Mouse (Mus musculus) MEL (cell line): ENCODE data around the gene Spsb2. TPM values are rescaled to one million over a fixed set of nuclear protein-coding genes. Genes with fewer than 3 reads are reported as not detected.

ENCODE experiments used
- DNase-seq: peaks from one replicate; pipeline ENCODE4 v3.0.0; 2011; ENCODE audit warnings: low read depth, low spot score
- H3K27ac ChIP-seq: 2 replicates; pipeline ENCODE4 v1.5.1; 2012; ENCODE audit warnings: low read depth, mild to moderate bottlenecking, control low read depth, low read length, moderate library complexity; ENCODE audit not compliant: control insufficient read depth
- H3K27me3 ChIP-seq, 2 experiments: fragments of 150-350 bp in 1 of 2; sonication (generic) in 1 of 2; 2 replicates each; pipeline ENCODE4 v1.6.1; 2012; ENCODE audit warnings: low read length in 2 of 2, mild to moderate bottlenecking in 2 of 2, improper control_type of control experiment in 1 of 2, moderate library complexity in 1 of 2; ENCODE audit not compliant: insufficient read depth in 2 of 2, control insufficient read depth in 1 of 2
- H3K36me3 ChIP-seq, 2 experiments: 2 replicates each; pipeline ENCODE4 v1.6.1; 2012 to 2014; ENCODE audit warnings: low read length in 2 of 2, improper control_type of control experiment in 1 of 2, inconsistent platforms in 1 of 2, mild to moderate bottlenecking in 1 of 2; ENCODE audit not compliant: insufficient read depth in 2 of 2, control insufficient read depth in 1 of 2
- H3K4me1 ChIP-seq, 2 experiments: fragments of 150-350 bp in 1 of 2; sonication (generic) in 1 of 2; 2 replicates each; pipeline ENCODE4 v1.6.1; 2012; ENCODE audit warnings: low read length in 2 of 2, improper control_type of control experiment in 1 of 2, mild to moderate bottlenecking in 1 of 2; ENCODE audit not compliant: insufficient read depth in 2 of 2, control insufficient read depth in 1 of 2
- H3K4me3 ChIP-seq, 2 experiments: fragments of 150-350 bp in 1 of 2; sonication (generic) in 1 of 2; 2 replicates each; pipeline ENCODE4 v1.5.1; 2012; ENCODE audit warnings: low read depth in 2 of 2, low read length in 2 of 2, mild to moderate bottlenecking in 2 of 2, moderate library complexity in 2 of 2, control low read depth in 1 of 2, improper control_type of control experiment in 1 of 2; ENCODE audit not compliant: control insufficient read depth in 1 of 2, insufficient read depth in 1 of 2
- H3K79me2 ChIP-seq: 2 replicates; pipeline ENCODE4 v1.6.1; 2012; ENCODE audit warnings: mild to moderate bottlenecking, low read length, moderate library complexity; ENCODE audit not compliant: control insufficient read depth, poor library complexity, insufficient read depth
- H3K9ac ChIP-seq: 2 replicates; pipeline ENCODE4 v1.6.1; 2012; ENCODE audit warnings: low read depth, mild to moderate bottlenecking, control low read depth, low read length, moderate library complexity; ENCODE audit not compliant: control insufficient read depth, poor library complexity, severe bottlenecking
- H3K9me3 ChIP-seq: fragments of 150-350 bp; sonication (generic); replicated peaks from 2 replicates; pipeline ENCODE4 v1.6.1; 2012; ENCODE audit warnings: mild to moderate bottlenecking, low read length, improper control_type of control experiment, moderate library complexity; ENCODE audit not compliant: insufficient read depth
- BHLHE40 ChIP-seq: IDR thresholded peaks from 2 replicates; pipeline ENCODE4 v1.6.1; 2012; ENCODE audit warnings: low read depth, mild to moderate bottlenecking, inconsistent platforms, low read length, improper control_type of control experiment, borderline replicate concordance
- CHD1 ChIP-seq: IDR thresholded peaks from 2 replicates; pipeline ENCODE4 v1.6.1; 2012; ENCODE audit warnings: low read depth, mild to moderate bottlenecking, inconsistent platforms, low read length, improper control_type of control experiment
- E2F4 ChIP-seq: IDR thresholded peaks from 2 replicates; pipeline ENCODE4 v1.6.1; 2011; ENCODE audit warnings: low read depth, low read length, improper control_type of control experiment, borderline replicate concordance
- ELF1 ChIP-seq: IDR thresholded peaks from 2 replicates; pipeline ENCODE4 v1.6.1; 2014; ENCODE audit warnings: low read depth, mild to moderate bottlenecking, inconsistent platforms, low read length, improper control_type of control experiment, moderate library complexity
- EP300 ChIP-seq, 2 experiments: IDR thresholded peaks; 2 replicates each; pipeline ENCODE4 v1.6.1; 2011; ENCODE audit warnings: improper control_type of control experiment in 2 of 2, low read length in 2 of 2, low read depth in 1 of 2, mild to moderate bottlenecking in 1 of 2
- ETS1 ChIP-seq: IDR thresholded peaks from 2 replicates; pipeline ENCODE4 v1.6.1; 2012; ENCODE audit warnings: low read depth, mild to moderate bottlenecking, inconsistent platforms, low read length, improper control_type of control experiment, moderate library complexity
- HCFC1 ChIP-seq: IDR thresholded peaks from 2 replicates; pipeline ENCODE4 v1.6.1; 2012; ENCODE audit warnings: low read depth, mild to moderate bottlenecking, inconsistent platforms, low read length, improper control_type of control experiment, moderate library complexity
- MAFK ChIP-seq: IDR thresholded peaks from 2 replicates; pipeline ENCODE4 v1.6.1; 2011; ENCODE audit warnings: low read depth, mild to moderate bottlenecking, low read length, improper control_type of control experiment, borderline replicate concordance
- MXI1 ChIP-seq: IDR thresholded peaks from 2 replicates; pipeline ENCODE4 v1.6.1; 2011; ENCODE audit warnings: mild to moderate bottlenecking, low read depth, low read length, improper control_type of control experiment
- MYC ChIP-seq: IDR thresholded peaks from 2 replicates; pipeline ENCODE4 v1.6.1; 2011; ENCODE audit warnings: low read depth, mild to moderate bottlenecking, low read length, improper control_type of control experiment, moderate library complexity
- NELFE ChIP-seq: IDR thresholded peaks from 2 replicates; pipeline ENCODE4 v1.6.1; 2011; ENCODE audit warnings: low read depth, low read length, improper control_type of control experiment
- POLR2A ChIP-seq, 2 experiments: IDR thresholded peaks; 2 replicates each; pipeline ENCODE4 v1.6.1; 2011 to 2012; ENCODE audit warnings: low read length in 2 of 2, mild to moderate bottlenecking in 2 of 2, control low read depth in 1 of 2, improper control_type of control experiment in 1 of 2, low read depth in 1 of 2, moderate library complexity in 1 of 2; ENCODE audit not compliant: control insufficient read depth in 1 of 2, insufficient read depth in 1 of 2, poor library complexity in 1 of 2
- POLR2AphosphoS2 ChIP-seq: IDR thresholded peaks from 2 replicates; pipeline ENCODE4 v1.6.1; 2011; ENCODE audit warnings: low read length, improper control_type of control experiment
- POLR2AphosphoS5 ChIP-seq: IDR thresholded peaks from 2 replicates; pipeline ENCODE4 v1.6.1; 2012; ENCODE audit warnings: low read depth, borderline replicate concordance, mild to moderate bottlenecking, inconsistent platforms, low read length, moderate library complexity, mixed read lengths
- RAD21 ChIP-seq: IDR thresholded peaks from 2 replicates; pipeline ENCODE4 v1.6.1; 2011; ENCODE audit warnings: mild to moderate bottlenecking, low read depth, low read length, improper control_type of control experiment
- RCOR1 ChIP-seq: IDR thresholded peaks from 2 replicates; pipeline ENCODE4 v1.6.1; 2012; ENCODE audit warnings: low read depth, mild to moderate bottlenecking, inconsistent platforms, low read length, improper control_type of control experiment
- SIN3A ChIP-seq: IDR thresholded peaks from 2 replicates; pipeline ENCODE4 v1.6.1; 2012; ENCODE audit warnings: low read length, improper control_type of control experiment, inconsistent platforms
- TCF12 ChIP-seq: IDR thresholded peaks from 2 replicates; pipeline ENCODE4 v1.6.1; 2014; ENCODE audit warnings: low read depth, mild to moderate bottlenecking, inconsistent platforms, low read length, improper control_type of control experiment, moderate library complexity
- USF1 ChIP-seq: IDR thresholded peaks from 2 replicates; pipeline ENCODE4 v1.6.1; 2014; ENCODE audit warnings: low read depth, mild to moderate bottlenecking, inconsistent platforms, low read length, improper control_type of control experiment, moderate library complexity
- USF2 ChIP-seq, 2 experiments: IDR thresholded peaks; 2 replicates each; pipeline ENCODE4 v1.6.1; 2011 to 2012; ENCODE audit warnings: improper control_type of control experiment in 2 of 2, low read length in 2 of 2, borderline replicate concordance in 1 of 2, inconsistent platforms in 1 of 2, low read depth in 1 of 2, mild to moderate bottlenecking in 1 of 2; ENCODE audit not compliant: insufficient read depth in 1 of 2
- ZC3H11A ChIP-seq: IDR thresholded peaks from 2 replicates; pipeline ENCODE4 v1.6.1; 2012; ENCODE audit warnings: low read depth, mild to moderate bottlenecking, inconsistent platforms, low read length, improper control_type of control experiment
- ZKSCAN1 ChIP-seq: IDR thresholded peaks from 2 replicates; pipeline ENCODE4 v1.6.1; 2012; ENCODE audit warnings: low read depth, mild to moderate bottlenecking, inconsistent platforms, low read length, improper control_type of control experiment, moderate library complexity
- ZMIZ1 ChIP-seq: IDR thresholded peaks from 2 replicates; pipeline ENCODE4 v1.6.1; 2012; ENCODE audit warnings: low read depth, mild to moderate bottlenecking, inconsistent platforms, low read length, improper control_type of control experiment, moderate library complexity
- ZNF384 ChIP-seq: IDR thresholded peaks from 2 replicates; pipeline ENCODE4 v1.6.1; 2012; ENCODE audit warnings: low read depth, mild to moderate bottlenecking, inconsistent platforms, low read length, improper control_type of control experiment
- polyA plus RNA-seq, 2 experiments: library from polyadenylated mRNA; stranded (reverse) in 1 of 2; unstranded in 1 of 2; fragments of >175 nt in 1 of 2; fragments of >200 nt in 1 of 2; gene quantifications; 2 replicates each; pipeline versions ENCODE4 v1.2.1 to v1.2.4; 2012; ENCODE audit warnings: low replicate concordance in 2 of 2, low read depth in 1 of 2; ENCODE audit not compliant: insufficient read length in 2 of 2, insufficient read depth in 1 of 2, missing spikeins in 1 of 2
- total RNA-seq: library from RNA; depleted of rRNA; stranded (reverse); fragments of 300-350 nt; gene quantifications from 2 replicates; pipeline ENCODE4 v1.2.3, GENCODE M21; 2012

The Spsb2 gene
- total and polyA plus RNA-seq, 3 experiments = 7.3 to 7.7 TPM; not detected in 1

GRCm38 (mm10) chr6:124805341-124806321 is 2.8 kb upstream of the Spsb2 start (continued):
- TF ChIP-seq ZNF384 (no peak), USF1 (peak; percentile 35; the same call in 1 of the 2 replicates), ELF1 (peak; percentile 66; the same call in 1 of the 2 replicates), TCF12 (no peak), NELFE (peak; percentile 45), HCFC1 (no peak; the same call in 1 of the 2 replicates), MYC (0 out of 2 replicates have a peak, but pooled peaks have one; percentile 31), RAD21 (no peak), POLR2AphosphoS5 (no peak), ZKSCAN1 (no peak), POLR2A (IDR thresholded peaks at IDR 0.05; ENCODE audit: control insufficient read depth in 1 of 2, insufficient read depth in 1 of 2, low read depth in 1 of 2, low read length in 2 of 2, poor library complexity in 1 of 2) (peak in 1 of 2 experiments; percentile 57; a peak in 2 of 4 replicates), EP300 (IDR thresholded peaks at IDR 0.05; ENCODE audit: low read depth in 1 of 2, low read length in 2 of 2) (no peak)

DNA sequence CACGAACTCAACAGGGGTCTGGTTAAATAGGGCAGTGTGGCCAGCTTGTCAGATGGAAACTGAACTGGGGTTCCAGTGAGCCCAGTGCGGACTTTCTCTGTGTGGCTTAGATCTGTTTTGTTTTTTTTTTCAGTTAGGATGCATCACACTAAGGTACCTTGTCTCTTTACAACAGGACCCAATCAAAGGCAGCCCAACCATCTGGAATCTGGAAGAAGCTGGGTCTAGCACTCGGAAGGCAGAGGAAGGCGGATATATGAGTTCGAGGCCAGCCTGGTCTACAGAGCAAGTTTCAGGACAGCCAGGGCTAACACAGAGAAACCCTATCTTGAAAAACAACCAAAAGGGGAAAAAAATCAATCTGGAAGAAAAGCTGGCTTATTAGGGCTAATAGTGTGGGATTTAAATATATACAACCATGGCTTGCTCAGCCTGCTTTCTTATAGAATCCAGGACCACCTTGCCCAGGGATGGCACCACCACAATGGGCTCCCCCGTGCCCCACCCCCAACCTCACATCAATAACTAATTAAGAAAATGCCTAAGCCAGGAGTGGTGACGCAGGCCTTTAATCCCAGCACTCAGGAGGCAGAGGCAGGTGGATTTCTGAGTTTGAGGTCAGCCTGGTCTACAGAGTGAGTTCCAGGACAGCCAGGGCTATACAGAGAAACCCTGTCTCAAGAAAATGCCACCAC is 1.9 kb upstream of the Spsb2 start:
- no peak for DNase-seq
- H3K79me2 ChIP-seq = peaks cover 3% of the 10 kb centered on the region; the same call in 1 of the 2 replicates
- H3K4me3 ChIP-seq = peak overlapping the region; percentile 61
- no peak for TF ChIP-seq NELFE
- TF ChIP-seq MYC = no peak
- no peak for TF ChIP-seq POLR2AphosphoS2
- TF ChIP-seq HCFC1 = no peak
- TF ChIP-seq ZMIZ1 = no peak
- TF ChIP-seq, all 39 proteins: peak for 0
- Histone ChIP-seq H3K36me3 (peaks cover 0 to 14% of the 10 kb centered on the region in 2 experiments; a peak in 2 of 4 replicates), H3K9me3 (no peaks in the 10 kb centered on the region), H3K27ac (peak overlapping the region; percentile 92), H3K9ac (peak overlapping the region; percentile 73), H3K4me1 (peaks cover 0 to 28% of the 10 kb centered on the region in 2 experiments; a peak in 2 of 4 replicates), H3K27me3 (no peaks in the 10 kb centered on the region)

GRCm38 (mm10) chr6:124807366-124807765 is 1.1 kb upstream of the Spsb2 start:
- Histone ChIP-seq H3K27me3 (no peaks in the 10 kb centered on the region), H3K79me2 (peaks cover 4% of the 10 kb centered on the region), H3K36me3 (peaks cover 0 to 14% of the 10 kb centered on the region in 2 experiments), H3K9me3 (no peaks in the 10 kb centered on the region), H3K4me1 (peaks cover 0 to 29% of the 10 kb centered on the region in 2 experiments; a peak in 2 of 4 replicates), H3K4me3 (no peak overlapping the region), H3K9ac (no peak overlapping the region), H3K27ac (no peak overlapping the region)
- no peak for DNase-seq
- TF ChIP-seq ZC3H11A = no peak
- no peak for TF ChIP-seq RCOR1
- TF ChIP-seq E2F4 = no peak
- no peak for TF ChIP-seq USF1
- no peak for TF ChIP-seq ETS1
- TF ChIP-seq USF2 (IDR thresholded peaks at IDR 0.05; ENCODE audit: borderline replicate concordance in 1 of 2, insufficient read depth in 1 of 2, low read depth in 1 of 2, low read length in 2 of 2) = no peak
- no peak for TF ChIP-seq TCF12
- no peak for TF ChIP-seq EP300 (IDR thresholded peaks at IDR 0.05; ENCODE audit: low read depth in 1 of 2, low read length in 2 of 2)
- TF ChIP-seq MAFK = no peak
- no peak for TF ChIP-seq CHD1
- TF ChIP-seq BHLHE40 = no peak
- TF ChIP-seq NELFE = no peak
- no peak for TF ChIP-seq ZKSCAN1
- no peak for TF ChIP-seq ELF1
- no peak for TF ChIP-seq SIN3A
- TF ChIP-seq ZMIZ1 = no peak
- no peak for TF ChIP-seq MXI1
- no peak for TF ChIP-seq RAD21
- no peak for TF ChIP-seq POLR2AphosphoS5
